Mouse (Mus musculus): ENCODE data around the gene Relb.

GRCm38 (mm10) chr7:19671511-19671910, 42.3 kb upstream of the Relb start:
- no peak for TF ChIP-seq TAL1 (conservative IDR thresholded peaks at IDR 0.05; ENCODE audit: low read depth, low read length)
- no peak for TF ChIP-seq CTCF (IDR thresholded peaks at IDR 0.05; ENCODE audit: low read depth, low read length)
- no peak for TF ChIP-seq GATA1 (IDR thresholded peaks at IDR 0.05; ENCODE audit: borderline replicate concordance, low read length)

Measured in G1E (cell line).